Mouse (Mus musculus) heart, postnatal 0 days (tissue): Measurements from ENCODE around the gene Dag1.

Experiments used
- CTCF ChIP-seq: IDR thresholded peaks from 2 replicates; pipeline ENCODE4 v1.5.1; 2016; ENCODE audit warnings: antibody characterized with exemption, control low read depth, low read depth
- EP300 ChIP-seq: IDR thresholded peaks from 2 replicates; pipeline ENCODE4 v1.6.1; 2016; ENCODE audit warnings: antibody characterized with exemption, low read depth

- no peak for TF ChIP-seq CTCF
- TF ChIP-seq EP300: no peak
Measured at GRCm38 (mm10) chr9:108175116-108175838, 88.5 kb downstream of the Dag1 start.
